Mouse (Mus musculus) olfactory bulb, adult 2 months (tissue): ENCODE data around the gene Zbtb38. TPM values are rescaled to one million over a fixed set of nuclear protein-coding genes. Genes with fewer than 3 reads are reported as not detected.
A peak's percentile ranks its signal among the peaks of the same experiment; 100 is the strongest.

Experiments used
- H3K27ac ChIP-seq: fragments of 200-500 bp; 2 replicates; pipeline ENCODE4 v1.5.1; 2012; ENCODE audit warnings: low read depth, low read length; ENCODE audit not compliant: insufficient read depth
- H3K4me1 ChIP-seq: fragments of 200-500 bp; 2 replicates; pipeline ENCODE4 v1.6.1; 2012; ENCODE audit warnings: low read length; ENCODE audit not compliant: control insufficient read depth, insufficient read depth
- H3K4me3 ChIP-seq: fragments of 200-500 bp; 2 replicates; pipeline ENCODE4 v1.5.1; 2012; ENCODE audit warnings: mild to moderate bottlenecking, low read depth, low read length, moderate library complexity; ENCODE audit not compliant: insufficient read depth
- CTCF ChIP-seq: fragments of 200-500 bp; IDR thresholded peaks from 2 replicates; pipeline ENCODE4 v1.5.1; 2012; ENCODE audit warnings: low read depth, mild to moderate bottlenecking, low read length, moderate library complexity; ENCODE audit not compliant: insufficient read depth
- POLR2A ChIP-seq: fragments of 200-500 bp; IDR thresholded peaks from 2 replicates; pipeline ENCODE4 v1.6.1; 2012; ENCODE audit warnings: mild to moderate bottlenecking, low read depth, low read length, moderate library complexity; ENCODE audit not compliant: insufficient read depth
- WGBS: fragments of 180-500 bp; shearing (Covaris S2); methylation state at CpG from one replicate; pipeline ENCODE4 v1.1.7; 2018; 5-methylcytosine and 5-hydroxymethylcytosine counted together
- polyA plus RNA-seq: library from polyadenylated mRNA; stranded (reverse); fragments of >200 nt; gene quantifications from 2 replicates; pipeline ENCODE4 v1.2.4, GENCODE M21; 2012; ENCODE audit warnings: low replicate concordance; ENCODE audit not compliant: missing spikeins, insufficient read depth, insufficient read length

The Zbtb38 gene
- polyA plus RNA-seq, 1 experiment, result 74.3 TPM

GRCm38 (mm10) chr9:96669877-96670276, 82.8 kb downstream of the Zbtb38 start:
- 0% methylated on average over 15 of the region's 15 CpGs for WGBS
- H3K4me1 ChIP-seq, result 0 out of 2 replicates have a peak, but pooled peaks cover under 1% of the 10 kb centered on the region
- H3K27ac ChIP-seq, result peak overlapping the region; percentile 69
- H3K4me3 ChIP-seq, result peak overlapping the region; percentile 39
- TF ChIP-seq POLR2A (peak; percentile 45; the same call in 1 of the 2 replicates), CTCF (peak; percentile 76)

- peak overlapping the region; percentile 1; the same call in 1 of the 2 replicates for H3K27ac ChIP-seq
- WGBS, result 24% methylated on average over 5 of the region's 5 CpGs
- no peak for TF ChIP-seq POLR2A
- TF ChIP-seq CTCF, result peak; percentile 59
Measured at GRCm38 (mm10) chr9:96668628-96669027, 84.0 kb downstream of the Zbtb38 start.

GRCm38 (mm10) chr9:96660510-96661244, 92.0 kb downstream of the Zbtb38 start:
- peaks cover 4% of the 10 kb centered on the region; the same call in 1 of the 2 replicates for H3K4me1 ChIP-seq
- WGBS, result 59% methylated on average over 10 of the region's 10 CpGs
- no peak for TF ChIP-seq CTCF
- no peak for TF ChIP-seq POLR2A

More at GRCm38 (mm10) chr9:96668628-96669027, 84.0 kb downstream of the Zbtb38 start:
- Histone ChIP-seq H3K4me3 (no peak overlapping the region), H3K4me1 (no peaks in the 10 kb centered on the region)

GRCm38 (mm10) chr9:96659801-96660200, 92.8 kb downstream of the Zbtb38 start:
- TF ChIP-seq POLR2A, result no peak
- TF ChIP-seq CTCF, result no peak
- WGBS, result 57% methylated on average over 2 of the region's 2 CpGs
- H3K4me1 ChIP-seq, result peaks cover 4% of the 10 kb centered on the region; the same call in 1 of the 2 replicates
- no peak overlapping the region for H3K4me3 ChIP-seq
- 0 out of 2 replicates have a peak overlapping the region, but pooled peaks have one; percentile 10 for H3K27ac ChIP-seq

More at GRCm38 (mm10) chr9:96660510-96661244, 92.0 kb downstream of the Zbtb38 start:
- no peak overlapping the region for H3K4me3 ChIP-seq
- H3K27ac ChIP-seq, result peak overlapping the region; percentile 36; the same call in 1 of the 2 replicates

GRCm38 (mm10) chr9:96653538-96653937, 99.1 kb downstream of the Zbtb38 start:
- no peak overlapping the region for H3K27ac ChIP-seq
- WGBS, result 53% methylated on average over 4 of the region's 4 CpGs
- H3K4me3 ChIP-seq, result no peak overlapping the region
- no peak for TF ChIP-seq CTCF
- TF ChIP-seq POLR2A, result no peak
- peaks cover 17% of the 10 kb centered on the region for H3K4me1 ChIP-seq

- H3K27ac ChIP-seq, result no peak overlapping the region
- WGBS, result 54% methylated on average over 6 of the region's 6 CpGs
- no peak for TF ChIP-seq POLR2A
- no peak for TF ChIP-seq CTCF
- no peak overlapping the region for H3K4me3 ChIP-seq
- peaks cover 17% of the 10 kb centered on the region for H3K4me1 ChIP-seq
Measured at GRCm38 (mm10) chr9:96652763-96653162, 99.9 kb downstream of the Zbtb38 start.

GRCm38 (mm10) chr9:96650807-96651206, 101.8 kb downstream of the Zbtb38 start:
- no peak overlapping the region for H3K4me3 ChIP-seq
- 79% methylated on average over 7 of the region's 7 CpGs for WGBS
- H3K4me1 ChIP-seq, result peaks cover 17% of the 10 kb centered on the region
- peak overlapping the region; percentile 68 for H3K27ac ChIP-seq
- no peak for TF ChIP-seq CTCF
- no peak for TF ChIP-seq POLR2A

GRCm38 (mm10) chr9:96649924-96650323, 102.7 kb downstream of the Zbtb38 start:
- H3K27ac ChIP-seq, result peak overlapping the region; percentile 89
- WGBS, result 33% methylated on average over 9 of the region's 9 CpGs
- peaks cover 17% of the 10 kb centered on the region for H3K4me1 ChIP-seq
- peak overlapping the region; percentile 11; the same call in 1 of the 2 replicates for H3K4me3 ChIP-seq
- no peak for TF ChIP-seq CTCF
- no peak for TF ChIP-seq POLR2A

- Histone ChIP-seq H3K4me3 (no peak overlapping the region), H3K4me1 (peaks cover 17% of the 10 kb centered on the region), H3K27ac (peak overlapping the region; percentile 81)
- TF ChIP-seq POLR2A, result no peak
- TF ChIP-seq CTCF, result no peak
- 33% methylated on average over 4 of the region's 4 CpGs for WGBS
Measured at GRCm38 (mm10) chr9:96649362-96649761, 103.3 kb downstream of the Zbtb38 start.
